Mouse (Mus musculus) CH12.LX (cell line): ENCODE data around the gene Tepsin. TPM values are rescaled to one million over a fixed set of nuclear protein-coding genes. Genes with fewer than 3 reads are reported as not detected.

Experiments
- DNase-seq: peaks from one replicate; pipeline ENCODE4 v3.0.0-alpha.2; 2013; ENCODE audit errors: extremely low read depth
- H3K27ac ChIP-seq: 2 replicates; pipeline ENCODE4 v1.5.1; 2012; ENCODE audit warnings: low read depth, mild to moderate bottlenecking, control low read depth, moderate library complexity; ENCODE audit not compliant: insufficient read depth
- H3K27me3 ChIP-seq: replicated peaks from 2 replicates; pipeline ENCODE3; 2012; ENCODE audit warnings: inconsistent platforms
- H3K36me3 ChIP-seq, 2 experiments: replicated peaks in 1 of 2; 2 replicates each; pipeline versions ENCODE3 to v1.6.1; 2012; ENCODE audit warnings: inconsistent platforms in 1 of 2, low read length in 1 of 2, mild to moderate bottlenecking in 1 of 2, mixed read lengths in 1 of 2, moderate library complexity in 1 of 2; ENCODE audit not compliant: control insufficient read depth in 1 of 2, insufficient read depth in 1 of 2
- H3K4me1 ChIP-seq, 2 experiments: 2 replicates each; pipeline ENCODE4 v1.6.1; 2012; ENCODE audit warnings: inconsistent platforms in 1 of 2, moderate library complexity in 1 of 2; ENCODE audit not compliant: insufficient read depth in 2 of 2, control insufficient read depth in 1 of 2
- H3K4me2 ChIP-seq: 2 replicates; pipeline ENCODE4 v1.6.1; 2012; ENCODE audit warnings: low read depth, mild to moderate bottlenecking, control low read depth; ENCODE audit not compliant: poor library complexity, insufficient read depth, severe bottlenecking
- H3K4me3 ChIP-seq, 3 experiments: fragments of 150-350 bp in 1 of 3; sonication (generic) in 1 of 3; replicated peaks in 1 of 3; 2 replicates each; pipeline versions ENCODE3 to v1.5.1; 2011 to 2012; ENCODE audit warnings: low read depth in 2 of 3, low read length in 2 of 3, mild to moderate bottlenecking in 2 of 3, moderate library complexity in 2 of 3, control low read depth in 1 of 3, improper control_type of control experiment in 1 of 3, inconsistent platforms in 1 of 3, mixed read lengths in 1 of 3; ENCODE audit not compliant: poor library complexity in 1 of 3
- H3K79me2 ChIP-seq: replicated peaks from 2 replicates; pipeline ENCODE4 v1.6.1; 2012; ENCODE audit warnings: mild to moderate bottlenecking, moderate library complexity; ENCODE audit not compliant: control insufficient read depth, poor library complexity, insufficient read depth, severe bottlenecking; ENCODE audit errors: extremely low read depth
- H3K9ac ChIP-seq: 2 replicates; pipeline ENCODE4 v1.6.1; 2012; ENCODE audit warnings: low read depth, mild to moderate bottlenecking, control low read depth, moderate library complexity; ENCODE audit not compliant: insufficient read depth
- H3K9me3 ChIP-seq: replicated peaks from 2 replicates; pipeline ENCODE3; 2012; ENCODE audit warnings: low read length, inconsistent platforms, mixed read lengths
- CHD1 ChIP-seq: IDR thresholded peaks from 2 replicates; pipeline ENCODE4 v1.6.1; 2012; ENCODE audit warnings: low read depth, low read length, improper control_type of control experiment, inconsistent platforms
- CTCF ChIP-seq, 2 experiments: IDR thresholded peaks in 1 of 2; conservative IDR thresholded peaks in 1 of 2; 2 replicates each; pipeline ENCODE4 v1.5.1; 2011 to 2012; ENCODE audit warnings: low read depth in 2 of 2, low read length in 2 of 2, improper control_type of control experiment in 1 of 2, inconsistent platforms in 1 of 2, mild to moderate bottlenecking in 1 of 2, moderate library complexity in 1 of 2
- ELF1 ChIP-seq: IDR thresholded peaks from 2 replicates; pipeline ENCODE4 v1.6.1; 2014; ENCODE audit warnings: low read depth, mild to moderate bottlenecking, inconsistent platforms, low read length, improper control_type of control experiment
- EP300 ChIP-seq: IDR thresholded peaks from 2 replicates; pipeline ENCODE4 v1.6.1; 2011; ENCODE audit warnings: low read length, improper control_type of control experiment
- ETS1 ChIP-seq: conservative IDR thresholded peaks from 2 replicates; pipeline ENCODE4 v1.6.1; 2012; ENCODE audit warnings: low read depth, mild to moderate bottlenecking, inconsistent platforms, low read length, improper control_type of control experiment, moderate library complexity
- GABPA ChIP-seq: IDR thresholded peaks from 2 replicates; pipeline ENCODE4 v1.6.1; 2012; ENCODE audit warnings: low read depth, low read length, improper control_type of control experiment, inconsistent platforms; ENCODE audit not compliant: insufficient replicate concordance
- JUND ChIP-seq: conservative IDR thresholded peaks from 2 replicates; pipeline ENCODE4 v1.6.1; 2011; ENCODE audit warnings: low read depth, low read length, improper control_type of control experiment
- KAT2A ChIP-seq: IDR thresholded peaks from 2 replicates; pipeline ENCODE4 v1.6.1; 2012; ENCODE audit warnings: low read length, improper control_type of control experiment, inconsistent platforms; ENCODE audit not compliant: insufficient replicate concordance
- MAFK ChIP-seq: IDR thresholded peaks from 2 replicates; pipeline ENCODE4 v1.6.1; 2011; ENCODE audit warnings: low read length, improper control_type of control experiment; ENCODE audit not compliant: insufficient replicate concordance
- MAX ChIP-seq: IDR thresholded peaks from 2 replicates; pipeline ENCODE4 v1.6.1; 2011; ENCODE audit warnings: low read length, improper control_type of control experiment
- MYC ChIP-seq: IDR thresholded peaks from 2 replicates; pipeline ENCODE4 v1.6.1; 2011; ENCODE audit warnings: low read depth, mild to moderate bottlenecking, improper control_type of control experiment, low read length
- NELFE ChIP-seq: IDR thresholded peaks from 2 replicates; pipeline ENCODE4 v1.6.1; 2011; ENCODE audit warnings: low read depth, low read length, improper control_type of control experiment
- NRF1 ChIP-seq: IDR thresholded peaks from 2 replicates; pipeline ENCODE4 v1.6.1; 2014; ENCODE audit warnings: low read depth, mild to moderate bottlenecking, inconsistent platforms, low read length, improper control_type of control experiment, moderate library complexity
- POLR2AphosphoS2 ChIP-seq: IDR thresholded peaks from 2 replicates; pipeline ENCODE4 v1.6.1; 2011; ENCODE audit warnings: low read depth, low read length, improper control_type of control experiment
- SMC3 ChIP-seq: IDR thresholded peaks from 2 replicates; pipeline ENCODE4 v1.6.1; 2011; ENCODE audit warnings: low read depth, low read length, improper control_type of control experiment
- TBP ChIP-seq: conservative IDR thresholded peaks from 2 replicates; pipeline ENCODE4 v1.6.1; 2011; ENCODE audit warnings: low read depth, low read length, improper control_type of control experiment
- UBTF ChIP-seq: IDR thresholded peaks from 2 replicates; pipeline ENCODE4 v1.6.1; 2012; ENCODE audit warnings: low read depth, mild to moderate bottlenecking, inconsistent platforms, low read length, improper control_type of control experiment, moderate library complexity
- USF2 ChIP-seq: conservative IDR thresholded peaks from 2 replicates; pipeline ENCODE4 v1.6.1; 2011; ENCODE audit warnings: low read depth, low read length, improper control_type of control experiment
- ZKSCAN1 ChIP-seq: IDR thresholded peaks from 2 replicates; pipeline ENCODE4 v1.6.1; 2012; ENCODE audit warnings: low read depth, inconsistent platforms, low read length, improper control_type of control experiment, borderline replicate concordance
- ZMIZ1 ChIP-seq: IDR thresholded peaks from 2 replicates; pipeline ENCODE4 v1.6.1; 2012; ENCODE audit warnings: low read depth, mild to moderate bottlenecking, inconsistent platforms, low read length, improper control_type of control experiment
- ZNF384 ChIP-seq: IDR thresholded peaks from 2 replicates; pipeline ENCODE4 v1.6.1; 2012; ENCODE audit warnings: low read depth, low read length, improper control_type of control experiment, inconsistent platforms
- dilution Hi-C: fragments of 300-500 bp; cut with MboI; formaldehyde crosslinking; loops from 2 replicates; pipeline ENCODE4 v1.14.3; 2020; ENCODE audit warnings: low sequenced_read_pairs; ENCODE audit not compliant: extremely low pct_unique_long_range_greater_than_20kb, extremely low pct_ligation_motif_present
- in situ Hi-C: fragments of 300-500 bp; cut with MboI; formaldehyde crosslinking; loops from 3 replicates; pipeline ENCODE4 v1.14.3; 2019; ENCODE audit warnings: low sequenced_read_pairs, low pct_ligation_motif_present, low pct_unique_long_range_greater_than_20kb, mixed read lengths
- polyA plus RNA-seq: library from polyadenylated mRNA; unstranded; fragments of >175 nt; gene quantifications from 2 replicates; pipeline ENCODE4 v1.2.1, GENCODE M21; 2012; ENCODE audit warnings: low read depth; ENCODE audit not compliant: insufficient read length
- total RNA-seq, 2 experiments: library from RNA; depleted of rRNA; stranded (reverse); fragments of 300-350 nt in 1 of 2; fragments of >200 nt in 1 of 2; gene quantifications; 2 replicates each; pipeline ENCODE4 v1.2.3; 2012 to 2014

The Tepsin gene
- total and polyA plus RNA-seq, 3 experiments, result 13.7 to 22.1 (median 14.2) TPM

DNA sequence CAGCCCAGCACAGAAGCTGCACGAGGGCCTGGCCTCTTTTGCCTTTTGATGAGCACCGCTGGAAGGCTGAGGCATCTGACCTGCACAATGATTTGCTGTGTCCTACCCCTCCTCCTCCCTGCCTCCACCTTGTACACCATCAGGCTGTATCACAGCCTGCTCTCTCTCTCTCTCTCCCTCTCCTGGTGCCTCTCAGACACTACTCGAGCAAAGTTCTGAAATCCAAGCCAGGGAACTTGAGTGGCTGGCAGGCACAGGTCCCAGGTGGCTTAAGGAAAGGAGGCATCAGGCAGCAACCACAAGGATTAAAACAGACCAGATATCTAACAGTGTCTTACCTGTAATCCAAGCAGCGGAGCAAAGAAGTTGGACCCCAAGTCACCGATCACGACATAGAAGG is 41.7 kb upstream of the Tepsin start (continued):
- no peak for TF ChIP-seq NRF1
- TF ChIP-seq KAT2A, result no peak

DNA sequence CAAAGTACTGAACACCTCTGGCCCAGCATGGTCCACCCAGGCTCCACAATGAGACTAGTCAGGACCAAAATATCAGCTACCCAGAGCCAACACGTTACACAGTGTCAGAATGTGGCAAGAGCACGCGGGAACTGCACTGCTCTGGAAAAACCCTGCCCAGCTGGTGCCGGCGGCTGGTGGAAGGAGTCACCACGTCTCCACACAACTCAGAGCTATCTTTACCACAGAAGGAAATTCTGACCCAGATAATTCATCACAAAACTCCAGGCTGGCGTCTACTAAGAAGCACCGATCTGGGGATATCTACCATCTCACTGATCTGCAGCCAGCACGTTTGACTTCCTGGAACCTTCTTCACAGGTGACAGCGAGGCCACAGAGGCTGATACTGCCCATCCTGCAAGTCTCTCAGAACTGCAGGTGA is 40.8 kb upstream of the Tepsin start:
- dilution Hi-C loops, result no loop called here
- Histone ChIP-seq H3K36me3 (peaks cover 63 to 91% of the 10 kb centered on the region in 2 experiments), H3K79me2 (no peaks in the 10 kb centered on the region), H3K4me1 (peaks cover 0 to 33% of the 10 kb centered on the region in 2 experiments; a peak in 2 of 4 replicates), H3K4me3 (no peak overlapping the region), H3K27me3 (no peaks in the 10 kb centered on the region), H3K9me3 (no peaks in the 10 kb centered on the region), H3K9ac (no peak overlapping the region), H3K4me2 (no peak overlapping the region), H3K27ac (no peak overlapping the region)
- TF ChIP-seq UBTF (no peak), JUND (no peak), EP300 (no peak), ETS1 (peak; percentile 38; the same call in 1 of the 2 replicates)
- in situ Hi-C loops, result no loop called here
- no peak for DNase-seq

DNA sequence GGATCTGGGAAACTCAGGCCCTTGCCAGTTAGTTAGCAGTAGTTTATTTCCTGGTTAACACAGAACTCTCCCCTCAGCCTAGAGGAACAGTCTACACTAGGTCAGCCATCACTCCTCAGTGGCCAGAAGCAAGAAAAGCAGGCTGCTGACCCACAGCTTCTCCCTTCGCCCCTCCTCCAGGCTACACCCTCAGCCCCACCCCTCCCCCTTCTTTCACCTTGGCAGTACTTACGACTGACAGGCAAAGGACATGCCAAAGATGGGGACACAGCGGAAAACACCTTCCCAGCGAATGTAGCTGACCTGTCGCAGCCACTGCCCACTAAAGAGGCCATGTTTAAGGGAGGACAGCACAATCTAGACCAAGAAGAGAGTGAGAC is 39.1 kb upstream of the Tepsin start:
- no peak for DNase-seq
- Histone ChIP-seq H3K79me2 (no peaks in the 10 kb centered on the region), H3K4me1 (peaks cover 0 to 21% of the 10 kb centered on the region in 2 experiments; a peak in 2 of 4 replicates), H3K9me3 (no peaks in the 10 kb centered on the region), H3K27ac (no peak overlapping the region), H3K27me3 (no peaks in the 10 kb centered on the region), H3K36me3 (peaks cover 68 to 91% of the 10 kb centered on the region in 2 experiments), H3K4me2 (no peak overlapping the region), H3K4me3 (no peak overlapping the region), H3K9ac (no peak overlapping the region)
- in situ Hi-C loops, result no loop called here
- TF ChIP-seq MAFK, result no peak
- no peak for TF ChIP-seq MAX
- TF ChIP-seq NELFE, result no peak
- no peak for TF ChIP-seq SMC3
- no peak for TF ChIP-seq MYC
- TF ChIP-seq NRF1, result no peak
- TF ChIP-seq GABPA, result no peak
- no peak for TF ChIP-seq EP300
- no peak for TF ChIP-seq ELF1
- no peak for TF ChIP-seq ZMIZ1
- no peak for TF ChIP-seq ZNF384
- TF ChIP-seq USF2, result no peak
- TF ChIP-seq ZKSCAN1, result no peak
- no peak for TF ChIP-seq POLR2AphosphoS2
- TF ChIP-seq CTCF (conservative IDR thresholded peaks at IDR 0.05 in 1 of 2, IDR thresholded peaks at IDR 0.05 in 1 of 2; ENCODE audit: low read depth in 2 of 2, low read length in 2 of 2), result no peak
- no peak for TF ChIP-seq JUND
- TF ChIP-seq CHD1, result no peak
- no peak for TF ChIP-seq TBP
- dilution Hi-C loops, result no loop called here
